Mouse (Mus musculus) midbrain, postnatal 0 days (tissue): ENCODE measurements around the gene Ncor1. TPM values are rescaled to one million over a fixed set of nuclear protein-coding genes. Genes with fewer than 3 reads are reported as not detected.

Experiments
- ATAC-seq: fragments of 200-750 bp; cut with Nextera tagmentation; 2 replicates; pipeline ENCODE4 v1.8.0; 2017; ENCODE audit warnings: moderate number of reproducible peaks, mild to moderate bottlenecking, moderate TSS enrichment, moderate library complexity; ENCODE audit not compliant: low FRiP score
- DNase-seq: peaks from one replicate; pipeline ENCODE4 v3.0.0-alpha.2; 2015; ENCODE audit warnings: low spot score
- H3K27ac ChIP-seq: fragments of 300-500 bp; sonication (generic); 2 replicates; pipeline ENCODE4 v1.5.1; 2014; ENCODE audit warnings: low read depth, mild to moderate bottlenecking, low read length, mixed read lengths
- H3K27me3 ChIP-seq: fragments of 300-500 bp; sonication (generic); 2 replicates; pipeline ENCODE4 v1.6.1; 2014; ENCODE audit warnings: low read length, control low read depth, mixed read lengths; ENCODE audit not compliant: insufficient read depth
- H3K36me3 ChIP-seq: fragments of 300-500 bp; sonication (generic); 2 replicates; pipeline ENCODE4 v1.6.1; 2014; ENCODE audit warnings: low read length, control low read depth, mixed read lengths; ENCODE audit not compliant: insufficient read depth
- H3K4me1 ChIP-seq: fragments of 300-500 bp; sonication (generic); 2 replicates; pipeline ENCODE4 v1.6.1; 2014; ENCODE audit warnings: mild to moderate bottlenecking, control low read depth, antibody characterized with exemption, low read length, mixed read lengths; ENCODE audit not compliant: insufficient read depth
- H3K4me2 ChIP-seq: fragments of 300-500 bp; sonication (generic); 2 replicates; pipeline ENCODE4 v1.6.1; 2014; ENCODE audit warnings: low read depth, mild to moderate bottlenecking, low read length, mixed read lengths; ENCODE audit not compliant: poor library complexity, severe bottlenecking
- H3K4me3 ChIP-seq: fragments of 300-500 bp; sonication (generic); 2 replicates; pipeline ENCODE4 v1.5.1; 2014; ENCODE audit warnings: low read depth, mild to moderate bottlenecking, low read length, moderate library complexity
- H3K9ac ChIP-seq: fragments of 300-500 bp; sonication (generic); replicated peaks from 2 replicates; pipeline ENCODE4 v1.6.1; 2014; ENCODE audit warnings: mild to moderate bottlenecking, low read length, moderate library complexity, mixed read lengths; ENCODE audit not compliant: poor library complexity, severe bottlenecking
- H3K9me3 ChIP-seq: fragments of 300-500 bp; sonication (generic); 2 replicates; pipeline ENCODE4 v1.6.1; 2016; ENCODE audit warnings: low read length, control low read depth
- CTCF ChIP-seq: IDR thresholded peaks from 2 replicates; pipeline ENCODE4 v1.5.1; 2016; ENCODE audit warnings: antibody characterized with exemption, mild to moderate bottlenecking
- WGBS: fragments of 180-500 bp; shearing (Covaris S2); extraction: QIAGEN DNeasy Blood & Tissue Kit; methylation state at CpG from one replicate; pipeline ENCODE4 v1.1.7; 2014; 5-methylcytosine and 5-hydroxymethylcytosine counted together
- polyA plus RNA-seq: library from polyadenylated mRNA; unstranded; fragments of >200 nt; fragmentation: Nextera tagmentation; extraction: Ambion mirVana; gene quantifications from 2 replicates; pipeline ENCODE4 v1.2.1, GENCODE M21; 2015
- total RNA-seq: library from RNA; depleted of rRNA; stranded (reverse); fragments of >200 nt; gene quantifications from 2 replicates; pipeline ENCODE4 v1.2.3, GENCODE M21; 2014

Ncor1 gene
- total and polyA plus RNA-seq, 2 experiments from 2014 or later, result 128 to 152 TPM

- no peaks in the 10 kb centered on the region for H3K27me3 ChIP-seq
- peak overlapping the region; percentile 95 for H3K27ac ChIP-seq
- peak overlapping the region; percentile 99 for H3K4me3 ChIP-seq
- no peaks in the 10 kb centered on the region for H3K36me3 ChIP-seq
- H3K9me3 ChIP-seq, result no peaks in the 10 kb centered on the region
- no peak for TF ChIP-seq CTCF
- peak; percentile 93 for ATAC-seq
- peak overlapping the region; percentile 97 for H3K9ac ChIP-seq
- WGBS, result under 1% methylated on average over 48 of the region's 73 CpGs
- H3K4me1 ChIP-seq, result peaks cover 3% of the 10 kb centered on the region; the same call in 1 of the 2 replicates
- DNase-seq, result peak; percentile 91
- H3K4me2 ChIP-seq, result peak overlapping the region; percentile 89
Observed at GRCm38 (mm10) chr11:62457241-62457890, 975 bp downstream of the Ncor1 start.

DNA sequence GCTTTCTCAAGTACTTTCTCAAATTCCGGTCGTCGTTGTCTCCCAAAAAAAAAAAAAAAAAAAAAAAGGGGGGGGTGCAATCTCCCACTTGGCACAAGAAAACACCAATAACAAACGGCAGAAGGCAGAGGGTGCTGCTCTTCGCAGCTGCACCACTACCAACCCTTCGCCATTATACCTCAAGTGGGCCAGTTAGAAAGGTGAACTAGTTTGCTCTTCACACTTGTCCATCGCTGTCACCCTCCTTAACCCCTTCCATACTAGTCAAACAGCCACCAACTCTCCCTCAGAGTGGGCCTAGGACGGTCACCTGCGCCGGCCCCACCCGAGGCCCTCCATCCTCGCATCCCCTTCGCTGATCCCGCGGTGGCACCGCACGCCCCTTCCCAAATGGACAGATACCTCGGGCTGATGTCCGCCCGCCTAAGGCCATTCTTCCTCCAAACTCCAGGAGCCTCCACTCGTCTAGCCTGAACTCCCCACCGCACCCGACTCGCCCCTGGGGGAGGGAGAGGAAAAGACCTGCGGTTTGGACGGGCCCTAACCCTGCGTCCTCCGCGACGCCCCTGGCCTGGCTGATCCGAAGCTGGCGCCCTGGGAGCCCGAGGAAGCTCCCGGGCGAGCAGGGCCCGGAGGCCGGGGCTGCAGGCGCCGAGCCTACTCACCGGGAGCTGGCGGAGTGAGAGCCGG, 1.7 kb downstream of the Ncor1 start:
- H3K9me3 ChIP-seq, result no peaks in the 10 kb centered on the region
- peak overlapping the region; percentile 99 for H3K4me3 ChIP-seq
- WGBS, result 1% methylated on average over 36 of the region's 42 CpGs
- peaks cover 3% of the 10 kb centered on the region; the same call in 1 of the 2 replicates for H3K4me1 ChIP-seq
- no peaks in the 10 kb centered on the region for H3K27me3 ChIP-seq
- peak; percentile 78 for ATAC-seq
- peak overlapping the region; percentile 95 for H3K27ac ChIP-seq
- DNase-seq, result peak; percentile 71
- no peaks in the 10 kb centered on the region for H3K36me3 ChIP-seq
- peak overlapping the region; percentile 97 for H3K9ac ChIP-seq
- H3K4me2 ChIP-seq, result peak overlapping the region; percentile 89
- TF ChIP-seq CTCF, result peak; percentile 55

DNA sequence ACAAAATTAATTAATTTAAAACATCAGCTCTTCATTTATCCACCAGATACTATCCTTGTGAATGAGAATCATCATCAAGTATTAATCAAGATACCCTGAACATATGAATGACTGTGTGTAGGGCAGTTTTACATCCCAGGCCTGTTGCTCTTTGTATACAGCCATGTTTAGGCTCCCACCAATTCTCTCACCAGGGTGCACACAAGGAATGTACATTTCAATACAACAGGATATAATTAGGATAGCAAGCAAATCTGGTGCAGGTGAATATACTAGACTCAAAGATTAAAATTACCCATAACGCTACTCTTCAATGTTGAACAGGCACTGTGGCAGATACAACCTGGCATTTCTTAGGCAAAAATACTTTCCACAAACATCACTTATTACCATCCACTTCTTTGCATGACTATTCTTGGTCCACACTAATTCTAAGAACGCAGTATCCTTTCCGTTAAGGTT, 2.3 kb downstream of the Ncor1 start:
- ATAC-seq (no peak), DNase-seq (no peak)
- H3K9ac ChIP-seq, result peak overlapping the region; percentile 97
- no peak for TF ChIP-seq CTCF
- H3K9me3 ChIP-seq, result no peaks in the 10 kb centered on the region
- 2% methylated on average over 3 of the region's 3 CpGs for WGBS
- H3K4me3 ChIP-seq, result peak overlapping the region; percentile 99
- no peaks in the 10 kb centered on the region for H3K36me3 ChIP-seq
- H3K27me3 ChIP-seq, result no peaks in the 10 kb centered on the region
- H3K4me2 ChIP-seq, result peak overlapping the region; percentile 89
- peaks cover 3% of the 10 kb centered on the region; the same call in 1 of the 2 replicates for H3K4me1 ChIP-seq
- peak overlapping the region; percentile 95 for H3K27ac ChIP-seq

DNA sequence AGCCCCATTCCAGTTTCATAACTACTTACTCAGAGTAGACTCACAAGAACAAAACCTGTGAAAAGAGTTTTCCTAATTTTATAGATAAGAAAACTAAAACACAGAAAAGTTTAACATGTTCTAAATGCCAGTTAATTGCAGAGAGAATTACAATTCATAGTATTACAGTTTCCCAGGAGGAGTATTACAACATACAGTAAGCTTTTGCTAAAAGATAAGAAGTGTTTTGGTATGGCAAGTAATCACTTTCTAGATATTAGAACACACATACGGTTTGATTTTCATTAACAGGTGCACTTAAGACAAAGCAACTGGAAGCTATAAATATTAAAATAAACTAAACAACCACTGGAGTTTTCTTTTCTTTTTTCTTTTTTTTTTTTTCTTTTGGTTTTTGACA, 3.1 kb downstream of the Ncor1 start:
- H3K9ac ChIP-seq, result no peak overlapping the region
- no peak overlapping the region for H3K27ac ChIP-seq
- 73% methylated on average over 1 of the region's 1 CpGs for WGBS
- ATAC-seq, result no peak
- no peaks in the 10 kb centered on the region for H3K27me3 ChIP-seq
- peaks cover 3% of the 10 kb centered on the region; the same call in 1 of the 2 replicates for H3K4me1 ChIP-seq
- no peak for TF ChIP-seq CTCF
- H3K9me3 ChIP-seq, result no peaks in the 10 kb centered on the region
- H3K36me3 ChIP-seq, result no peaks in the 10 kb centered on the region
- peak overlapping the region; percentile 89 for H3K4me2 ChIP-seq
- DNase-seq, result no peak
- no peak overlapping the region for H3K4me3 ChIP-seq

- no peaks in the 10 kb centered on the region for H3K36me3 ChIP-seq
- WGBS, result 90% methylated on average over 6 of the region's 6 CpGs
- no peak for DNase-seq
Observed at GRCm38 (mm10) chr11:62448971-62449370, 9.4 kb downstream of the Ncor1 start.

GRCm38 (mm10) chr11:62445799-62446198, 12.5 kb downstream of the Ncor1 start:
- Histone ChIP-seq H3K4me2 (no peak overlapping the region), H3K9ac (no peak overlapping the region), H3K9me3 (no peaks in the 10 kb centered on the region), H3K27ac (no peak overlapping the region), H3K4me1 (no peaks in the 10 kb centered on the region), H3K27me3 (no peaks in the 10 kb centered on the region), H3K4me3 (no peak overlapping the region), H3K36me3 (no peaks in the 10 kb centered on the region)
- no peak for TF ChIP-seq CTCF
- 96% methylated on average over 3 of the region's 3 CpGs for WGBS
- ATAC-seq, result no peak
- no peak for DNase-seq

More at GRCm38 (mm10) chr11:62448971-62449370, 9.4 kb downstream of the Ncor1 start:
- ATAC-seq, result no peak
- no peaks in the 10 kb centered on the region for H3K4me1 ChIP-seq
- no peak overlapping the region for H3K9ac ChIP-seq
- H3K4me3 ChIP-seq, result no peak overlapping the region
- H3K27ac ChIP-seq, result no peak overlapping the region
- no peaks in the 10 kb centered on the region for H3K27me3 ChIP-seq
- TF ChIP-seq CTCF, result no peak
- no peaks in the 10 kb centered on the region for H3K9me3 ChIP-seq
- no peak overlapping the region for H3K4me2 ChIP-seq
